Mouse (Mus musculus) urinary bladder, postnatal 14 days (tissue): ENCODE data around the gene Nxph4.

ENCODE experiments used
- DNase-seq: peaks from one replicate; pipeline ENCODE4 v3.0.0; 2021; ENCODE audit warnings: low spot score

Gene Nxph4

GRCm38 (mm10) chr10:127542720-127543119 lies 8.4 kb upstream of the Nxph4 start:
- DNase-seq: no peak

- no peak for DNase-seq
Observed at GRCm38 (mm10) chr10:127542084-127542483, 7.7 kb upstream of the Nxph4 start.

DNA sequence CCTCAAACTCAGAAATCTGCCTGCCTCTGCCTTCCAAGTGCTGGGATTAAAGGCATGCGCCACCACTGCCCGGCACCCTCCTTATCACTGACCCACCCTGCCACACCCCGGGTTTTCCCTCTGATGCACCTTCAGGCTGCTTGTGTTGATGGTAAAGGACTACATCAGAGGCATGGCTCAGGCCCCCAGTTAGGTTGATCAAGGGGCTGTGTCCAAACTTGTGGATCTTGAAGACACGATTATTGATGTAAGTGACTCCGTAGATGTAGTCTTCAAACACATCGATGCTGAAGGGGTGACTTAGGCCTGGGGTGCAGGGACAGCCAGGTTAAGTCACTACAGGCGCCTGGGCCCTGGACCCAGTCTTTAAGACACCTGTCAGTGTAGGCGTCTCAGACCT lies 7.2 kb upstream of the Nxph4 start:
- DNase-seq: no peak

GRCm38 (mm10) chr10:127537854-127538583 lies 3.7 kb upstream of the Nxph4 start:
- DNase-seq: peak; percentile 82

- peak; percentile 49 for DNase-seq
Observed at GRCm38 (mm10) chr10:127536586-127537314, 2.4 kb upstream of the Nxph4 start.

- DNase-seq: no peak
Observed at GRCm38 (mm10) chr10:127534929-127535384, 598 bp upstream of the Nxph4 start.

GRCm38 (mm10) chr10:127531548-127531947 lies 2.8 kb downstream of the Nxph4 start:
- DNase-seq: no peak

- DNase-seq: no peak
Observed at GRCm38 (mm10) chr10:127530945-127531344, 3.4 kb downstream of the Nxph4 start.

DNA sequence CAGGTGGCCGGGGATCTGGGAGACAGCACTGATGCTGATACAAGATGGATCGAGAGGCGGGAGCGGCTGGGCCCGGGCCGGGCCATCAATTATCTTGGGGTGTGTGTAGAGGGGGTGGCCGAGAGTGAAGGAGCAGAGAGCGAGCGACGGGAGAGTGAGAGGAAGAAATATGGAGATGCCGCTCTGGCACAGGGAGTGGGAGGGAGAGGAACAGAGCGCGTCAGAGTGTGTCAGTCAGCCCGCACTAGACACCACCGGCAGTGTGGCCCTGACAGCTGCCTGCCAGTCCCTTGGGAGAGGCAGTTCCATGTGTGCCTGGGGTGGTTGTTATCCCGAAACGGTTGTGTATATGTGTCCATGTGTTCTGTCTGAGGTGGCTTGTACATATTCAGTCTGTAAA lies 6.9 kb downstream of the Nxph4 start:
- no peak for DNase-seq

DNA sequence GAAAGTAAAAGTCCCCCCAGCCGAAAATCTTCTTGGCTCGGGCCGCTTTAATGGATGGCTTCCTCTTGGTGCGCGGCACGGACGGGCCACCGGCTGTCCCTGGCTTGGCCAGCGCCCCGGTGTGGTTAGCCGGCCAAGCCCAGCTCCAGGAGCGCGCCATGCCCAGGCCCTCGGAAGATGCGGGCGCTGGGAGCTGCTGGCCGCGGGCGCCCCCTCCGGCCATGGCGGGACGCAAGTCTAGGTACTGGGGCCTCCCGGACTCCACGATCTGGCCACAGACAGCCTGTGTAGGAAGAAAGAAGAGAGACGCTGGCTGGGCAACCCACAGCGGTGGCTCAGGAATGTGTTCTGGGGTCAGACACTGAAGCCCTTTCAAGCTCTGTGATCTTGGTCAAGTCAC lies 7.7 kb downstream of the Nxph4 start:
- peak; percentile 56 for DNase-seq

DNA sequence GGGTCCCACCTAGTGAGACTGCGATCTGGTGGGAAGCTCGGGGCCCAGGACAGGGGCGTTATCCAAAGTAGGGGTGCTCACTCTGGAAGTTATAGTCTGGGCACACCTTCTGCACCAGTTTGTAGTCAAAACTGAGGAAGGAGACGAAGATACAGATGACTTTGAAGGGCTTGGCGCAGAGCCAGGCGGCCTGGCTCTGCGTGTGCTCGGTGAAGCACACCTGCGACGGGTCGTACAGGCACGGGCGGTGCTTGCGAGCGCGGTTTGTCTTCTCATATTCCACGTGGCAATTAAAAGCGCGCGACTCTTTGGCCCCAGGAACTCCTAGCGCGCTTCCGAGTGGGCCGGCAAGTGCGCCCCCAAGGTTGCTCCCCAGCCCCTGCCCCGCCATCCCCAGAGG lies 8.3 kb downstream of the Nxph4 start:
- DNase-seq: no peak

- DNase-seq: no peak
Observed at GRCm38 (mm10) chr10:127524646-127525255, 9.6 kb downstream of the Nxph4 start.

DNA sequence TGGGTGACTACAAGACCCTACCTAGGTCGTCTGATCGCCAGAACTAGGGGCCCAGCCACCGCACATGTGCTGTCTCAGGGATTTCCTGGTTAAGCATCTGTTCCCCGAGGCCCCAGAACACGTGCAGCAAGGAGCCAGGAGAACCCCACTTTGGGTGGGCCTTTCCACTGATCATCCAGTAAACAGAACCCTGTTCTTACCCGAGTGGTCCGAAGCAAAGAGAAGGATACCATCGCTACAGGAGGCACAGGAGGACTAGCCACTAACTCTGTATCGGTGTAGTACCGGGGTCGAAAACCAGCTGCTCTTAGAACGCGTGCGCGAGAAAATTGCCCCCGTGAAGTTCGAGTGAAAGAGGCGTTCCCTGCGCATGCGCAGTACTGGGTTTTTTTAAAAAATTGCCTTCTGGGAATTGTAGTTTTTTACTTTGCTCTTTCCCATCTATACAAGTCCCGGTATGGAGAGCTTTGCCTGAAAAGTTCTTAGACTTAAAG lies 12.2 kb downstream of the Nxph4 start, which contains the start of gene Shmt2:
Gene Shmt2, minus strand, starts transcription at position 357 of the 494 bp plus-strand sequence.
- DNase-seq: peak; percentile 82

GRCm38 (mm10) chr10:127521611-127522080 lies 12.7 kb downstream of the Nxph4 start:
- no peak for DNase-seq

DNA sequence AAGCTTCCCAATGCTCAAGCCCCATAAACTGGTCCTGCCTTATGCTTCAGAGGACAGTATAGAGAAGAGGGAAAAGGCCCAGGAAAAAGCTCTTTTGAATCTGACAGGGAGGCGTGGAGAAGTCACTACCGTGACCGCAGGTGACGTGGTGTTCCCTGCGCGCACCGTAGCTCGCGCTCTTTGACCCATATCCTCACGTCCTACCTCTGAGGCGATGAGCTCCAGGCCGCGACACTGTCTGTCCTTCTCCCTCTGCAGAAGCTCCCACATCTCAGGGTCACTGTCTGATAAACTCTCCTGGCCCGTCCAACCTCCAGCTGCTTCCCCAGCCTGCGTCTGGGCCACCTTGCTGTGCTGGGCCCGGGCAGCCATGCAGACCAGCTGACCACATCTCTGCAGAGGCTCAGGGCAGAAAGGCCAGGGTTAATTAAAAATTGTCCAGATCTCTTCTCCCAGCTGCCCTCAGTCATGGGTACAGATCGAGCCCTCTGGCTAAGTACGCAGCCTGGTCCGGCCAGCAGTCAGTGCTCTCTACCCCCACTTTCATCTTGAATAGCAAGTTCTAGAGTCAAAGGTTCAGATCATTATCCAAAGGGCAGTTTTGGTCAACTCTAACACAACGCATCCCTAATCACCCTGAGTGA lies 13.5 kb downstream of the Nxph4 start:
- DNase-seq: no peak

GRCm38 (mm10) chr10:127519903-127520713 lies 14.3 kb downstream of the Nxph4 start:
- no peak for DNase-seq

GRCm38 (mm10) chr10:127519041-127519701 lies 15.2 kb downstream of the Nxph4 start:
- no peak for DNase-seq

DNA sequence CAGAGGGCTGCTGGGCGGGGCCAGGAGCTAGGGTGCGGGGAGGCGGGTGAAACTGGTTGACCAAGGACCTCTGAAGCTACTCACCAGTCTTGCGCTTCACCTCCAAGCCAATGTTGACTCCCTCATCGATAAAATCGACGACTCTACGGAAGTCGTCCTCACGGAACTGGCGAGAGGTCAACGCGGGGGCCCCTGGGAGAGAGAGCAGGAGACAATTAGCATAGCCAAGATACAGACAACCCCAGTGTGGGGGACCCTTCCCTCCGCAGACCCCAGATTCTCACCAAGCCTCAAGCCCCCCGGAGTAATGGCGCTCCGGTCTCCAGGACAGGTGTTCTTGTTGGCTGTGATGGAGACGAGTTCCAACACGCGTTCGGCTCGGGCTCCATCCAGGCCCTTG lies 16.4 kb downstream of the Nxph4 start:
- DNase-seq: no peak

DNA sequence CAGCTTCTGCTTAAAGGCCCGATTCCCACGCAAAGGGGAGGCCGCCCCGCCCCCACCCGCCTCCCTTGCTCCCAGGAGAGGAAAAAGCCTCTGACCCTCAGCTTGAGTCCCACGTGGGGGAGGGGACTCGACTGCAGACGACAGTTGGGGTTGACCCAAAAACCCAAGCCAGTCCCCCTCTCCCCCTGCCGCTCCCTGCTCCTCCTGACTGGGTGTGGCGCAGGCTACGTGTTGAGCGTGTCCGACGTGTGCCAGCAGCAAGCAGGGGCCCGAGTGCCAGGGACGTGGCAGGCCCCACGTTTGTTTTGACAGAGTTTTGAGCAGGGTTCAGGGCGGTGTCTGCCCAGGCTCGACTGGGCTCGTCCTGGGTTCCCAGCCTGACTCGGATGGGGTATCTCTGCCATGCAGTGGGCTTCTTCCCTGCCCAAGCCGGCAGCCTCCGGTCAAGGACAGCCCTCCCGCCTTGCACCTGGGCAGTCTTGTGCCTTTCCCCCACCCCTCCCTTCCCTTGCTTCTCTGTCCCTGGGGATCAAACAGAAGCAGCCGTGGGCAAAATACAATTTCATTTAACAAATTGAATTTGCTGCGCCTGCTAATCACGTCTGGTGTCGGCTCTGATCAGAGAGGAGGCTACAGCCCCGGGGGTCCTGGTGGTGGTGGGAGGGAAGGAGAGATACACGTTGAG lies 17.6 kb downstream of the Nxph4 start:
- no peak for DNase-seq

DNA sequence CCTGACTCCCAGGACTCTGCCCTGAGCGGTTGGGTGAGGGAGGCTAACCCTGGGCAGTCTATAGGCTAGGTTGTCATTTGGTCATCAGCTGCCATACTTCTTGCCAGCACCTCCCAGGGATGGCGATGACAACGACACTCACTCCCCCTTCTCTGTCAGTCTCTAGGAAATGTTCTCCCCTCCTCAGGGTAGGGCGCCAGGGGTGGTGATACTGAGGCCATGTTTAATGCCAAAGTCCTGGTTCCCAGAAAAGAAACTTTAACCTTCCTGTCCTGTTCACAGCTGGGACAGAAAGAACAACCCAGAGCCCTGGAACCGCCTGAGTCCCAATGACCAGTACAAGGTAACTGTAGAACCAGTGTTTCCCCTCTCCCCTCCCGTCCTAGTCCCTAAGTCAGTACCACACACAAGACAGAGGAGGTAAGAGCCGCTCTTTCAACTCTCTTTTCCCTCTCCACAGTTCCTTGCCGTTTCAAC lies 18.3 kb downstream of the Nxph4 start:
- no peak for DNase-seq
